ENCODE assay signal across 10 mouse cellular contexts in genomic region chr3:70003955-70004354, GRCm38 (mm10). TPM values are rescaled to one million over a fixed set of nuclear protein-coding genes. Genes with fewer than 3 reads are reported as not detected.
DNase-seq lines count a peak whose midpoint lies in the region; ATAC-seq and TF ChIP-seq lines count a peak whose summit lies in the region.
"Had no signal": no experiment of that assay in that cellular context is flagged by ENCODE, and none has a peak within 500 bp of the region (broad histone marks: within the 10 kb centered on the region; RNA-seq: fewer than 3 reads in every experiment).

No protein-coding gene starts in this region.

- H3K9ac ChIP-seq in heart, postnatal 0 days (replicated peaks; ENCODE audit: low read depth, low read length) = no peak overlapping the region
- H3K9ac ChIP-seq in CH12.LX (ENCODE audit: insufficient read depth, low read depth) = 0 out of 2 replicates have a peak overlapping the region, but pooled peaks have one; percentile 20
- no peak overlapping the region for H3K9ac ChIP-seq in embryonic facial prominence, embryonic 14.5 days (ENCODE audit: low read depth, low read length)
- H3K9ac ChIP-seq in limb, embryonic 13.5 days = no peak overlapping the region
- H3K9ac ChIP-seq: heart, embryonic 13.5 days had no signal

- no peak for TF ChIP-seq EP300 in heart, postnatal 0 days (IDR thresholded peaks at IDR 0.05; ENCODE audit: low read depth)
- TF ChIP-seq EP300 in CH12.LX (IDR thresholded peaks at IDR 0.05; ENCODE audit: low read length) = no peak

- TF ChIP-seq CTCF in heart, postnatal 0 days (IDR thresholded peaks at IDR 0.05; ENCODE audit: low read depth) = peak; percentile 34; the same call in 1 of the 2 replicates
- TF ChIP-seq CTCF in CH12.LX (conservative IDR thresholded peaks at IDR 0.05 in 1 of 2, IDR thresholded peaks at IDR 0.05 in 1 of 2; ENCODE audit: low read depth in 2 of 2, low read length in 2 of 2) = peak in 1 of 2 experiments; percentile 76; a peak in 2 of 4 replicates

- 34% methylated on average over 7 of the region's 7 CpGs for WGBS in heart, postnatal 0 days
- WGBS in embryonic facial prominence, embryonic 14.5 days = 23% methylated on average over 7 of the region's 7 CpGs
- WGBS in limb, embryonic 13.5 days = 23% methylated on average over 7 of the region's 7 CpGs

- H3K27ac ChIP-seq in heart, postnatal 0 days (ENCODE audit: low read depth) = no peak overlapping the region
- H3K27ac ChIP-seq in CH12.LX (ENCODE audit: insufficient read depth, low read depth) = no peak overlapping the region
- H3K27ac ChIP-seq in embryonic facial prominence, embryonic 14.5 days (replicated peaks; ENCODE audit: low read depth, low read length) = no peak overlapping the region
- H3K27ac ChIP-seq in limb, embryonic 13.5 days = no peak overlapping the region
- H3K27ac ChIP-seq: heart, embryonic 13.5 days had no signal

- no peaks in the 10 kb centered on the region for H3K79me2 ChIP-seq in CH12.LX (replicated peaks; ENCODE audit: control insufficient read depth, extremely low read depth, insufficient read depth, poor library complexity, severe bottlenecking)

- no peak overlapping the region for H3K4me2 ChIP-seq in heart, postnatal 0 days (ENCODE audit: low read depth, low read length)
- H3K4me2 ChIP-seq in CH12.LX (ENCODE audit: insufficient read depth, low read depth, poor library complexity, severe bottlenecking) = peak overlapping the region; percentile 47; the same call in 1 of the 2 replicates
- no peak overlapping the region for H3K4me2 ChIP-seq in embryonic facial prominence, embryonic 14.5 days (ENCODE audit: low read depth, low read length)
- H3K4me2 ChIP-seq in limb, embryonic 13.5 days (replicated peaks) = 0 out of 2 replicates have a peak overlapping the region, but pooled peaks have one; percentile 12
- H3K4me2 ChIP-seq: heart, embryonic 13.5 days had no signal

- no peaks in the 10 kb centered on the region for H3K9me3 ChIP-seq in heart, postnatal 0 days (replicated peaks; ENCODE audit: control insufficient read depth, low read length)
- H3K9me3 ChIP-seq in CH12.LX (replicated peaks; ENCODE audit: low read length) = no peaks in the 10 kb centered on the region
- no peaks in the 10 kb centered on the region for H3K9me3 ChIP-seq in embryonic facial prominence, embryonic 14.5 days (ENCODE audit: control insufficient read depth, low read length)
- H3K9me3 ChIP-seq in limb, embryonic 13.5 days = no peaks in the 10 kb centered on the region
- H3K9me3 ChIP-seq: heart, embryonic 13.5 days had no signal

- no peak for TF ChIP-seq POLR2A in CH12.LX (IDR thresholded peaks at IDR 0.05; ENCODE audit: low read depth, low read length)

- dilution Hi-C loops in CH12.LX (cut with MboI; ENCODE audit: extremely low pct_ligation_motif_present, extremely low pct_unique_long_range_greater_than_20kb, low sequenced_read_pairs) = no loop called here

- ATAC-seq in heart, postnatal 0 days (ENCODE audit: insufficient read depth, low read depth) = 0 out of 2 replicates have a peak, but pooled peaks have one; percentile 30
- peak; percentile 53; the same call in 1 of the 2 replicates for ATAC-seq in embryonic facial prominence, embryonic 14.5 days (ENCODE audit: low read depth)
- peak; percentile 61 for ATAC-seq in limb, embryonic 13.5 days (ENCODE audit: low FRiP score, low read depth)

- no peak overlapping the region for H3K4me3 ChIP-seq in heart, postnatal 0 days (ENCODE audit: low read depth, low read length)
- H3K4me3 ChIP-seq in CH12.LX (replicated peaks in 1 of 3; ENCODE audit: low read depth in 2 of 3, low read length in 2 of 3, poor library complexity in 1 of 3) = no peak overlapping the region
- no peak overlapping the region for H3K4me3 ChIP-seq in embryonic facial prominence, embryonic 14.5 days (ENCODE audit: low read depth, low read length)
- H3K4me3 ChIP-seq in limb, embryonic 13.5 days = no peak overlapping the region
- H3K4me3 ChIP-seq: heart, embryonic 13.5 days had no signal

- no peaks in the 10 kb centered on the region for H3K36me3 ChIP-seq in heart, postnatal 0 days (replicated peaks; ENCODE audit: control insufficient read depth, insufficient read depth, low read length)
- no peaks in the 10 kb centered on the region for H3K36me3 ChIP-seq in CH12.LX (replicated peaks in 1 of 2; ENCODE audit: control insufficient read depth in 1 of 2, insufficient read depth in 1 of 2, low read length in 1 of 2)
- no peaks in the 10 kb centered on the region for H3K36me3 ChIP-seq in embryonic facial prominence, embryonic 14.5 days (ENCODE audit: control insufficient read depth, insufficient read depth, low read length)
- no peaks in the 10 kb centered on the region for H3K36me3 ChIP-seq in limb, embryonic 13.5 days
- H3K36me3 ChIP-seq: heart, embryonic 13.5 days had no signal

- no peak for DNase-seq in heart, postnatal 0 days (ENCODE audit: low spot score)
- DNase-seq in heart, adult 11 months = no peak
- peak; percentile 73 for DNase-seq in CH12.LX (ENCODE audit: extremely low read depth)
- DNase-seq in embryonic facial prominence, embryonic 14.5 days (ENCODE audit: low spot score) = peak; percentile 53
- peak; percentile 3 for DNase-seq in yolk sac, embryonic 10.5 days (ENCODE audit: low spot score)
- DNase-seq in adrenal gland, adult (ENCODE audit: inconsistent age in 2 of 2, low spot score in 1 of 2) = no peak
- DNase-seq in ovary, postnatal 10 days (ENCODE audit: low spot score) = no peak

- in situ Hi-C loops in CH12.LX (cut with MboI; ENCODE audit: low pct_ligation_motif_present, low pct_unique_long_range_greater_than_20kb, low sequenced_read_pairs) = no loop called here

- TF ChIP-seq RAD21 in CH12.LX (IDR thresholded peaks at IDR 0.05; ENCODE audit: low read depth, low read length) = peak; percentile 77

- no peaks in the 10 kb centered on the region for H3K27me3 ChIP-seq in heart, postnatal 0 days (ENCODE audit: control insufficient read depth, insufficient read depth, low read length)
- no peaks in the 10 kb centered on the region for H3K27me3 ChIP-seq in CH12.LX (replicated peaks)
- no peaks in the 10 kb centered on the region for H3K27me3 ChIP-seq in embryonic facial prominence, embryonic 14.5 days (replicated peaks; ENCODE audit: control insufficient read depth, insufficient read depth, low read length)
- no peaks in the 10 kb centered on the region for H3K27me3 ChIP-seq in limb, embryonic 13.5 days
- H3K27me3 ChIP-seq: heart, embryonic 13.5 days had no signal

- H3K4me1 ChIP-seq in heart, postnatal 0 days (ENCODE audit: control insufficient read depth, insufficient read depth) = no peaks in the 10 kb centered on the region
- 0 out of 4 replicates have a peak, but pooled peaks cover 0 to 6% of the 10 kb centered on the region in 2 experiments for H3K4me1 ChIP-seq in CH12.LX (ENCODE audit: control insufficient read depth in 1 of 2, insufficient read depth in 2 of 2)
- peaks cover 3% of the 10 kb centered on the region; the same call in 1 of the 2 replicates for H3K4me1 ChIP-seq in embryonic facial prominence, embryonic 14.5 days (ENCODE audit: control insufficient read depth, insufficient read depth, low read length)
- H3K4me1 ChIP-seq in limb, embryonic 13.5 days = peaks cover 12% of the 10 kb centered on the region; the same call in 1 of the 2 replicates
- H3K4me1 ChIP-seq: heart, embryonic 13.5 days had no signal

TF ChIP-seq in CH12.LX, 34 proteins besides CTCF, POLR2A, EP300 and RAD21:
- TF ChIP-seq MYC (IDR thresholded peaks at IDR 0.05; ENCODE audit: low read depth, low read length) = no peak
- TF ChIP-seq SMC3 (IDR thresholded peaks at IDR 0.05; ENCODE audit: low read depth, low read length) = peak; percentile 54
- TF ChIP-seq RCOR1 (conservative IDR thresholded peaks at IDR 0.05; ENCODE audit: low read depth, low read length) = no peak
- no peak for TF ChIP-seq E2F4 (IDR thresholded peaks at IDR 0.05; ENCODE audit: insufficient replicate concordance, low read depth, low read length)
- no peak for TF ChIP-seq CHD1 (IDR thresholded peaks at IDR 0.05; ENCODE audit: low read depth, low read length)
- TF ChIP-seq HCFC1 (IDR thresholded peaks at IDR 0.05; ENCODE audit: low read depth, low read length) = no peak
- no peak for TF ChIP-seq PAX5 (IDR thresholded peaks at IDR 0.05; ENCODE audit: low read length)
- TF ChIP-seq GABPA (IDR thresholded peaks at IDR 0.05; ENCODE audit: insufficient replicate concordance, low read depth, low read length) = no peak
- TF ChIP-seq ZMIZ1 (IDR thresholded peaks at IDR 0.05; ENCODE audit: low read depth, low read length) = no peak
- no peak for TF ChIP-seq POLR2AphosphoS2 (IDR thresholded peaks at IDR 0.05; ENCODE audit: low read depth, low read length)
- TF ChIP-seq MAZ (IDR thresholded peaks at IDR 0.05; ENCODE audit: low read depth, low read length) = peak; percentile 46; the same call in 1 of the 2 replicates

RNA-seq across cellular contexts. Expression of gene Otol1, which starts 3.5 kb away (rescaled TPM):
- total RNA-seq in heart, postnatal 0 days (2014; rRNA removed; ENCODE audit: low replicate concordance) = not detected in 2 replicates
- not detected in 2 replicates for polyA plus RNA-seq in heart, postnatal 0 days (2015; fragmentation: Nextera tagmentation; extraction: Ambion mirVana)
- total RNA-seq in CH12.LX (2012; rRNA removed) (0.08 TPM in 1 of 2 replicates, not detected in the other), CH12.LX (2014; rRNA removed) (not detected in 2 replicates)
- not detected in 2 replicates for polyA plus RNA-seq in CH12.LX (2012; ENCODE audit: insufficient read length, low read depth)
- polyA plus RNA-seq in embryonic facial prominence, embryonic 14.5 days (2014; fragmentation: Nextera tagmentation; extraction: Ambion mirVana) = 0.10 and 0.34 TPM in 2 replicates
- not detected in 2 replicates for polyA plus RNA-seq in limb, embryonic 13.5 days (2015; fragmentation: Nextera tagmentation; extraction: Ambion mirVana)
- total RNA-seq: MEL had no signal
- polyA plus RNA-seq: heart, embryonic 13.5 days had no signal

Comparison
In these comparisons a context has a peak if more than half of its experiments do, and no peak if none do; other contexts are left out.
1. DNase-seq: peak in CH12.LX (single experiment), embryonic facial prominence, embryonic 14.5 days (single experiment) and yolk sac, embryonic 10.5 days (single experiment); none in heart, postnatal 0 days (single experiment), heart, adult 11 months (single experiment), adrenal gland, adult (0 of 2) and ovary, postnatal 10 days (single experiment).
2. H3K4me2 ChIP-seq: peak in CH12.LX (single experiment) and limb, embryonic 13.5 days (single experiment); none in heart, postnatal 0 days (single experiment) and embryonic facial prominence, embryonic 14.5 days (single experiment).
3. Peak in every context shown above with its lines, with median percentiles within 50 percentile points of each other: ATAC-seq.